Mouse (Mus musculus) G1E (cell line): Measurements from ENCODE around the gene Ppme1. TPM values are rescaled to one million over a fixed set of nuclear protein-coding genes. Genes with fewer than 3 reads are reported as not detected.

ENCODE experiments used
- ATAC-seq: 2 replicates; pipeline ENCODE4 v1.8.0; 2016; ENCODE audit warnings: mild to moderate bottlenecking; ENCODE audit not compliant: insufficient number of reproducible peaks, poor library complexity, low FRiP score, severe bottlenecking; ENCODE audit errors: extremely low read depth
- DNase-seq: peaks from one replicate; pipeline ENCODE4 v3.0.0; 2012; ENCODE audit warnings: low spot score
- H3K27me3 ChIP-seq: 2 replicates; pipeline ENCODE4 v1.6.1; 2012; ENCODE audit warnings: mild to moderate bottlenecking, low read length, inconsistent platforms; ENCODE audit not compliant: insufficient read depth
- H3K36me3 ChIP-seq: replicated peaks from 2 replicates; pipeline ENCODE3; 2012; ENCODE audit warnings: mild to moderate bottlenecking, inconsistent platforms
- H3K4me1 ChIP-seq: 2 replicates; pipeline ENCODE4 v1.6.1; 2012; ENCODE audit warnings: low read depth, low read length, inconsistent platforms, mixed read lengths; ENCODE audit not compliant: insufficient read depth
- H3K4me3 ChIP-seq: 2 replicates; pipeline ENCODE4 v1.5.1; 2012; ENCODE audit warnings: low read depth, mild to moderate bottlenecking, inconsistent platforms, low read length, moderate library complexity, mixed read lengths
- H3K9me3 ChIP-seq: replicated peaks from 2 replicates; pipeline ENCODE4 v1.6.1; 2012; ENCODE audit warnings: inconsistent platforms
- CTCF ChIP-seq: IDR thresholded peaks from 2 replicates; pipeline ENCODE4 v1.5.1; 2012; ENCODE audit warnings: low read depth, low read length, inconsistent platforms, mixed read lengths
- GATA1 ChIP-seq: IDR thresholded peaks from 2 replicates; pipeline ENCODE4 v1.6.1; 2012; ENCODE audit warnings: borderline replicate concordance, low read length, inconsistent platforms, mixed read lengths
- GATA2 ChIP-seq: IDR thresholded peaks from 2 replicates; pipeline ENCODE4 v1.6.1; 2012; ENCODE audit warnings: low read depth, low read length, inconsistent platforms, borderline replicate concordance
- POLR2AphosphoS5 ChIP-seq: IDR thresholded peaks from 2 replicates; pipeline ENCODE4 v1.6.1; 2012; ENCODE audit warnings: low read depth, low read length, inconsistent platforms; ENCODE audit not compliant: insufficient replicate concordance
- TAL1 ChIP-seq: conservative IDR thresholded peaks from 2 replicates; pipeline ENCODE4 v1.6.1; 2012; ENCODE audit warnings: low read depth, low read length, inconsistent platforms, mixed read lengths
- polyA plus RNA-seq: library from polyadenylated mRNA; stranded (reverse); fragments of >175 nt; gene quantifications from 2 replicates; pipeline ENCODE4 v1.2.3, GENCODE M21; 2012
- total RNA-seq, 2 experiments: library from RNA; stranded (forward) in 1 of 2; stranded (reverse) in 1 of 2; fragments of 200-1000 nt in 1 of 2; fragments of >200 nt in 1 of 2; fragmentation: Nextera tagmentation in 1 of 2; gene quantifications; 2 replicates each; pipeline ENCODE4 v1.2.3; 2014 to 2017

The Ppme1 gene
- total and polyA plus RNA-seq, 3 experiments, result 57.8 to 87.0 (median 61.1) TPM

DNA sequence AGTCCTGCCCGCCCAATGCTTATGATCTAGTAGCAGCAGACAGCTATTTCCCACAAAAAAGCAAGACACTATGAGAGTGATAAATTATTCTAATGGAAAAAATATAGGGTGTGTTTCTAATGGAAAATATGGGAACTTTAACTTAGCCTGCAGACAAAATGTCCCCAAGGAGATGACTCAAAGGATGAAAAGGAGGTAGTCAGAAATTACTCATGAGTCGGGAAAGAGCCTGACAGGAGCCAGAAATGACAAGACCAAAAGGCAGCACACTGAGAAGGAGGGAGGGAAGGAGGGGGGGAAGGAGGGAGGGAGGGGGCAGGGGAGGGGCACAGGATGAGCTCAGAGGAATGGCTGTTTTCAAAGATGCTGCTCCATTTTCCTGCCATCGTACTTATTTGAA, 90.5 kb downstream of the Ppme1 start:
- H3K4me3 ChIP-seq, result no peak overlapping the region
- H3K4me1 ChIP-seq, result no peaks in the 10 kb centered on the region; the same call in 1 of the 2 replicates
- H3K9me3 ChIP-seq, result no peaks in the 10 kb centered on the region
- H3K36me3 ChIP-seq, result no peaks in the 10 kb centered on the region
- no peak for ATAC-seq
- TF ChIP-seq TAL1 (no peak), POLR2AphosphoS5 (no peak), GATA1 (no peak), CTCF (no peak), GATA2 (no peak)
- peaks cover 22% of the 10 kb centered on the region for H3K27me3 ChIP-seq
- no peak for DNase-seq

DNA sequence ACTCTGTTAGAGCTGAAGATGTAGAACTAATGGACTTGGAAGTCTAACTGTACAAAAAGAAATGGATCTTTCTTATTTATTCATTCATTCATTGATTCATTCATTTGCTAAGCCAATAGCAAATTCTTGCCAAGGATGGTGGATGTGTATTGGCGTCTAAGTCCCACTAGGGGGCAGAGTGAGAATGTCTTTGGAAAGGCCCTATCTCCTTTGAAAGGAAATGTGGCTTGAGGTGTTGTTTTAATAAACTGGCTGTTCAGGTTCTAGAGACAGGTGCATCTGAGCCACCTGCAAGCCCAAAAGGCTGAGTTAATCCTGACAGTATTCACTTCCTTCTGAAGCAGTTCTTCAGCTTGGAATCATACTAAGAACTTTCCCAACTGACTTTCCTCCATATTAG, 92.3 kb downstream of the Ppme1 start:
- DNase-seq, result peak; percentile 10
- TF ChIP-seq CTCF (peak; percentile 66), TAL1 (no peak)
- ATAC-seq, result no peak

More for the DNA sequence above, 92.3 kb downstream of the Ppme1 start:
- peaks cover 7% of the 10 kb centered on the region; the same call in 1 of the 2 replicates for H3K27me3 ChIP-seq
- H3K4me3 ChIP-seq, result no peak overlapping the region
- H3K9me3 ChIP-seq, result no peaks in the 10 kb centered on the region
- H3K36me3 ChIP-seq, result no peaks in the 10 kb centered on the region
- H3K4me1 ChIP-seq, result no peaks in the 10 kb centered on the region

Other genes with a start within 250 kb of the Ppme1 start
- 8.7 and 11.7 TPM in 2 replicates for gene Lipt2, start 213.0 kb downstream of the Ppme1 start, total RNA-seq (2014; fragmentation: Nextera tagmentation)
- 9.1 and 10.9 TPM in 2 replicates for gene Lipt2, start 213.0 kb downstream of the Ppme1 start, total RNA-seq (2017)
- gene Lipt2, start 213.0 kb downstream of the Ppme1 start, polyA plus RNA-seq, result 5.5 and 6.2 TPM in 2 replicates
- 21.8 and 27.6 TPM in 2 replicates for gene Kcne3, start 195.8 kb downstream of the Ppme1 start, total RNA-seq (2014; fragmentation: Nextera tagmentation)
- gene Kcne3, start 195.8 kb downstream of the Ppme1 start, total RNA-seq (2017), result 71.8 and 73.8 TPM in 2 replicates
- gene Kcne3, start 195.8 kb downstream of the Ppme1 start, polyA plus RNA-seq, result 1.5 and 1.6 TPM in 2 replicates
- 20.8 and 22.5 TPM in 2 replicates for gene Pgm2l1, start 144.9 kb downstream of the Ppme1 start, total RNA-seq (2014; fragmentation: Nextera tagmentation)
- 21.0 and 22.6 TPM in 2 replicates for gene Pgm2l1, start 144.9 kb downstream of the Ppme1 start, total RNA-seq (2017)
- 21.3 and 21.6 TPM in 2 replicates for gene Pgm2l1, start 144.9 kb downstream of the Ppme1 start, polyA plus RNA-seq
- not detected in 2 replicates for gene P4ha3, start 86.8 kb downstream of the Ppme1 start, total RNA-seq (2014; fragmentation: Nextera tagmentation)
- gene P4ha3, start 86.8 kb downstream of the Ppme1 start, total RNA-seq (2017), result 0.12 and 0.16 TPM in 2 replicates
- not detected in 2 replicates for gene P4ha3, start 86.8 kb downstream of the Ppme1 start, polyA plus RNA-seq
- 66.0 and 76.2 TPM in 2 replicates for gene C2cd3, start 74 bp downstream of the Ppme1 start, total RNA-seq (2014; fragmentation: Nextera tagmentation)
- 26.1 and 27.7 TPM in 2 replicates for gene C2cd3, start 74 bp downstream of the Ppme1 start, total RNA-seq (2017)
- 22.6 and 25.7 TPM in 2 replicates for gene C2cd3, start 74 bp downstream of the Ppme1 start, polyA plus RNA-seq
- gene Ucp3, start 100.7 kb upstream of the Ppme1 start, total RNA-seq (2014; fragmentation: Nextera tagmentation), result not detected in 2 replicates
- gene Ucp3, start 100.7 kb upstream of the Ppme1 start, total RNA-seq (2017), result 0.33 TPM in 1 of 2 replicates, not detected in the other
- gene Ucp3, start 100.7 kb upstream of the Ppme1 start, polyA plus RNA-seq, result not detected in 2 replicates
- 688 and 701 TPM in 2 replicates for gene Ucp2, start 121.0 kb upstream of the Ppme1 start, total RNA-seq (2014; fragmentation: Nextera tagmentation)
- 142 and 164 TPM in 2 replicates for gene Ucp2, start 121.0 kb upstream of the Ppme1 start, total RNA-seq (2017)
- 838 and 989 TPM in 2 replicates for gene Ucp2, start 121.0 kb upstream of the Ppme1 start, polyA plus RNA-seq
- gene Dnajb13, start 142.7 kb upstream of the Ppme1 start, total RNA-seq (2014; fragmentation: Nextera tagmentation), result not detected in 2 replicates
- gene Dnajb13, start 142.7 kb upstream of the Ppme1 start, total RNA-seq (2017), result 0.16 and 0.35 TPM in 2 replicates
- not detected in 2 replicates for gene Dnajb13, start 142.7 kb upstream of the Ppme1 start, polyA plus RNA-seq
- 15.4 and 20.0 TPM in 2 replicates for gene Coa4, start 164.8 kb upstream of the Ppme1 start, total RNA-seq (2014; fragmentation: Nextera tagmentation)
- 21.9 and 22.0 TPM in 2 replicates for gene Coa4, start 164.8 kb upstream of the Ppme1 start, total RNA-seq (2017)
- 9.1 and 9.6 TPM in 2 replicates for gene Coa4, start 164.8 kb upstream of the Ppme1 start, polyA plus RNA-seq
- gene Rab6a, start 235.1 kb upstream of the Ppme1 start, total RNA-seq (2014; fragmentation: Nextera tagmentation), result 97.7 and 112 TPM in 2 replicates
- gene Rab6a, start 235.1 kb upstream of the Ppme1 start, total RNA-seq (2017), result 71.9 and 89.2 TPM in 2 replicates
- 18.8 and 29.6 TPM in 2 replicates for gene Rab6a, start 235.1 kb upstream of the Ppme1 start, polyA plus RNA-seq
- gene Mrpl48, start 236.0 kb upstream of the Ppme1 start, total RNA-seq (2014; fragmentation: Nextera tagmentation), result 19.4 and 21.4 TPM in 2 replicates
- 41.9 and 46.0 TPM in 2 replicates for gene Mrpl48, start 236.0 kb upstream of the Ppme1 start, total RNA-seq (2017)
- 1.3 and 1.7 TPM in 2 replicates for gene Mrpl48, start 236.0 kb upstream of the Ppme1 start, polyA plus RNA-seq